Mouse (Mus musculus) splenic B cell, adult 2 months (primary cell): ENCODE results near the gene Dtd2.

Experiments
- DNase-seq: peaks from one replicate; pipeline ENCODE4 v3.0.0-alpha.2; 2011; ENCODE audit warnings: low read depth, low spot score
- H3K27me3 ChIP-seq: 2 replicates; pipeline ENCODE4 v1.6.1; 2012; ENCODE audit warnings: mild to moderate bottlenecking, low read length, moderate library complexity, mixed read lengths; ENCODE audit not compliant: control insufficient read depth, poor library complexity, insufficient read depth, severe bottlenecking
- H3K36me3 ChIP-seq: 2 replicates; pipeline ENCODE4 v1.6.1; 2012; ENCODE audit warnings: mild to moderate bottlenecking, low read length, moderate library complexity, mixed read lengths; ENCODE audit not compliant: control insufficient read depth, poor library complexity, insufficient read depth, severe bottlenecking

The Dtd2 gene

GRCm38 (mm10) chr12:52005877-52006632 lies at the start of gene Dtd2:
Dtd2 (minus strand) TSS chr12:52006501.
- Histone ChIP-seq H3K27me3 (no peaks in the 10 kb centered on the region), H3K36me3 (peaks cover 1% of the 10 kb centered on the region; the same call in 1 of the 2 replicates)
- peak; percentile 94 for DNase-seq

GRCm38 (mm10) chr12:52049324-52049723 lies 43.0 kb upstream of the Dtd2 start:
- Histone ChIP-seq H3K27me3 (no peaks in the 10 kb centered on the region), H3K36me3 (no peaks in the 10 kb centered on the region)
- DNase-seq, result peak; percentile 7

- no peaks in the 10 kb centered on the region for H3K27me3 ChIP-seq
- no peak for DNase-seq
- H3K36me3 ChIP-seq, result no peaks in the 10 kb centered on the region
Measured at GRCm38 (mm10) chr12:52046371-52046770, 40.1 kb upstream of the Dtd2 start.

DNA sequence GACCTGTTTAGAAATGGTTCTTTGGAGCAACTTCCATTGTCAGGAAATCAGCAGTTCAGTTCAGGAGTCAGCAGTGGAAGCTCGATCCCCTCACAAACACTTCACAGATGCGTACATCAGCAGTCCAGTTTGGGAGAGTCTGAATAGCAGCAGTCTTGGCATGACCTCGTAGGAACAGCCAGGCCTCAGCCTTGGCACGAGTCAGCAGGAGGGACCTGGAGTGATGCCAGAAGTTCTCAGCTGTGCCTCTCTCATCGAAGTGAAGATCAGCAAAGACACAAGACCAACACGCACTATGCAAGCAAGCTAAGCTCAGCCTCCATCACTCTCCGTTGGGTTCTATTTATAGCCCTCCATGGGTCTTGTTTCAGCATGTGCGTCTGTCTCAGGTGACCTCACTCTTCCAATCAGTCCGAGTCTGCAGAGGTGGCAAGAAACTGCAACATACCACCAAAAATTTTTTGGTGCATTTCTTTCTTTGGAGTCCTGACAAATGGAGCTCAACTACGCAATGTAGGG lies 36.6 kb upstream of the Dtd2 start:
- no peaks in the 10 kb centered on the region for H3K36me3 ChIP-seq
- no peaks in the 10 kb centered on the region for H3K27me3 ChIP-seq
- DNase-seq, result no peak

GRCm38 (mm10) chr12:52038352-52038751 lies 32.1 kb upstream of the Dtd2 start:
- H3K27me3 ChIP-seq, result no peaks in the 10 kb centered on the region
- no peaks in the 10 kb centered on the region for H3K36me3 ChIP-seq
- DNase-seq, result peak; percentile 15

DNA sequence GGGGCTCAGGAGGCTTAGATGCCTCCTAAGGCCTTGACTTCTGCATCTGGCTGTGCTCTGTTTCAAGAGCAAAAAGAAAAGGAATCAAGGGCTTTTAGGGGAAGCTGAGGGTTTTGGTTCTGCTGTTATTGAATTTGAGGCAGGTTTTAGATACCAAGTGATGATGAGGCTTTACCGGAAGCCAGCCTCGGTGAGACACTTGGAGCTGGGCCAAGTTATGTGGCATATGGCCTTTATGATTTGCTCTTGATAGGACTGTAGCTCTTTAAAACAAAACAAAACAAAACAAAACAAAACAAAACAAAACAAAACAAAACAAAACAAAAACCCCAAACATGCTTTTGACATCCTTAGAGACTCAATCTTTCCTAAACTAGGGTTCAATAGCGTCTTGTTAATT lies 28.7 kb upstream of the Dtd2 start:
- no peaks in the 10 kb centered on the region for H3K36me3 ChIP-seq
- no peak for DNase-seq
- H3K27me3 ChIP-seq, result no peaks in the 10 kb centered on the region

DNA sequence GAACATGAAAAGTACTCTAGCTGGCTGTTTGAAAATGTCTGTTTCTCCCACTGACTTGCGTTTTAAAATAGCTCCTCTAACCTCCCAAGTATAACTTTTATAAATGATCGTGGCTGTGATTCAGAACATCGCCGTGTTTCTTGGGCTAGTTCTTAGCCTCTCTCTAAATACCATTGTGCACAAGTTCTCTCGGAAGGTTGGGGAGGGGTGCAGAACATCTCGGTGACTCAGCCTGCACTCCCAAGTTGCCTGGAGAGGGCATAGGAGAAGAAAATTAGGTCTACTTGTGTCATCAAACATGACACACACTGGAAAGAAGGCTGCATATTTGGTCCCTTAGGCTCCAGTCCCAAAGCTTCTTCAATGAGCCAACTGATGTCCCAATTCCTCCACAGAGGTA lies 26.0 kb upstream of the Dtd2 start:
- H3K27me3 ChIP-seq, result no peaks in the 10 kb centered on the region
- DNase-seq, result no peak
- H3K36me3 ChIP-seq, result no peaks in the 10 kb centered on the region

DNA sequence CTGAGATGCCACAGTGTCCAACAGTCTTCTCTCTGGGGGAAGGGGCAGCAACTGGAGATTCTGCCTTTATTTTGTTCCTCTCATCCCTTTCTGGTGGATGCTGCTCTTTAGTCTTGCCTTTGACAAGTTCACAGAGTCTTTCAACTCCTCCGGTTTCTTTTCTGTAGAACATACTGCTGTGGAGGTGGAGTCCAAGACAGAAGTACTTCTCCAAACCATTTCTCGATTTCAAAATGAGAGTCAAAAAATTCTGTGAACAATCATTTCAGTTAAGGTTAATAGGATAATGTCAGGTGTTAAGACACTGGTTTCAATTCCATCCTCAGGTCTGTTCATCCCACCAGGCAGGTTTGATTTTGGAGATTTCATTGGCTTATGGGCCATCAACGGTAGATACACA lies 21.7 kb upstream of the Dtd2 start, which contains the start of gene Gpr33:
TSS of gene Gpr33 (minus strand) at position 101 of the 400 bp plus-strand sequence.
- no peaks in the 10 kb centered on the region for H3K36me3 ChIP-seq
- H3K27me3 ChIP-seq, result no peaks in the 10 kb centered on the region
- DNase-seq, result no peak

DNA sequence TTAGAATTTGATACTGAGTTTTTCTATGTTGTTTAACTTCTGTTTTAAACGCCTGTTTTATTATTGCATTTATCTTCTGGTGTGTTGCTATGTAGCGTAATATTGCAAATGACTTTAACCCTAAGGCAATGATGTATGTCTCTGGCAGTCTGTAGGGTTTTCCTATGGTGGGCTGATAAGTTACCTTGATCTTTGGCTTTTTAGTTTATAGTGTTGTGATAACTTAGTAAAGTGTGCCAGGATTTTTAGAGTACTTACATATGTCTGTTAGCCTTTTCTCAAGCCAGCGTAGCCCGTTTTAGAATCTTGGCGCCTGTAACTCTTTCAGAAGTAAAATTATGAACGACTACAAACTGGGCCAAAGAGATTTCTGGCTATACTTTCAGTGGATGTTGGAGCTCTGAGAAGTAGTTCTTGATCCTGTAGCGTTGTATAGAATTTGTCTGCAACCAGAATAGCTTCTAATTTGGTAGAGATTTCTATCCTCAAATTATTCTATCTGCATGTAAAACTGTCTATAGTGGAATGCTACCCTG lies 8.3 kb upstream of the Dtd2 start:
- Histone ChIP-seq H3K27me3 (no peaks in the 10 kb centered on the region), H3K36me3 (no peaks in the 10 kb centered on the region)
- no peak for DNase-seq

DNA sequence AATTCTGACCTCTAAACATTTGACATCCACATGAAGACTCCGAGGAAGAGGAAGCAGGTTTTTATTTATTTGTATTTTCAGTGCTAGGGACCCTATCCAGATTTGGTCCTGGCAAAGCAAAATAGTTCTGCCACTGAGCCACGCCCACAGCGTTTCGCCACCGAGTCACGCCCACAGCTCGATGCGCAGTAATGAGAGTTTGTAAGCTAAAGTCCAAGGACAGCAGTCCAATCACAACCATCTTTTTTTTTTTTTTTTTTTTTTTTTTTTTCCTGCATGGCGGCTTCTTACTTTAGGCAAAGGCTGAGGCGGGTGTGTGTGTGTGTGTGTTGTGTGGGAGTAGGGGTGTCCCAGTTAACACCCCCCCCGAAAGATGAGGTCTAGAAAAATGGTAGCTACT lies 7.7 kb upstream of the Dtd2 start:
- H3K27me3 ChIP-seq, result no peaks in the 10 kb centered on the region
- H3K36me3 ChIP-seq, result no peaks in the 10 kb centered on the region
- no peak for DNase-seq

DNA sequence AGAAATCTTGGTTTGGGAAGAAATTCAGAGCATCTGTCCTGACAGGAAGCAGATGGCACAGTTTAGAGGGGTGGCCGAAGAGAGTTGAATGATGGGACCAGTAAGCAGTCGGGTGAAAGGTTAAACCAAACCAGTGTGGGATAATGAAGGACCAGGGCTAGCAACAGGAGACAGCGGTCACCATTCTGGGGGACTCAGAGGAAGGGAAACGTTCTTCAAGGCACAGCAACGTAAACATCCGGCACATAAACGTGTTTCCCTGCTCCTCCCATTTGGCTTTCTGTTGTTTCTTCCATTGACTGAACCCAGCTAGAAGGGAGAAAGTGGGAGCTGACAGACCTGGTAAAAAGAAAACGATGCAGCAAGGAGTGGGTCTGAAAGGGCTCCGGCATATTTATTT lies 7.0 kb upstream of the Dtd2 start:
- no peaks in the 10 kb centered on the region for H3K27me3 ChIP-seq
- no peak for DNase-seq

GRCm38 (mm10) chr12:52012159-52012558 lies 5.9 kb upstream of the Dtd2 start:
- Histone ChIP-seq H3K27me3 (no peaks in the 10 kb centered on the region), H3K36me3 (no peaks in the 10 kb centered on the region)
- DNase-seq, result no peak

More for the DNA sequence above, 7.0 kb upstream of the Dtd2 start:
- H3K36me3 ChIP-seq, result no peaks in the 10 kb centered on the region

DNA sequence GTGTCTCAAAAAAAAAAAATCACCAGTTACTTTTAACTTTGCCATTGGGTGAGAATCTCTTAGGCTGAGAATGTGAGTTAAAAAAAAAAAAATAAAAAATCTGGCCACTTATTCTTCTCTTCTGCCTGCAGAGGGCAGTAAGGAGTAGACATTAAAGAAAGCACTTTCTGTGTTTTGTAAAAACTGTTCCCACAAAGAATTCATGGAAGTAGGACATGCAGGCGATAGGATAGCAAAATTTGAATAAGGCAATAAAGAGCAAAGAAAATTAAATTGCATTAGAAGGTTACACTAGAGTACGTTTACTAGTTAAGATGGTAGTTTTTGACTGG lies 4.3 kb upstream of the Dtd2 start:
- Histone ChIP-seq H3K36me3 (no peaks in the 10 kb centered on the region), H3K27me3 (no peaks in the 10 kb centered on the region)
- DNase-seq, result peak; percentile 61

- Histone ChIP-seq H3K27me3 (no peaks in the 10 kb centered on the region), H3K36me3 (no peaks in the 10 kb centered on the region)
- DNase-seq, result no peak
Measured at GRCm38 (mm10) chr12:52009928-52010629, 3.8 kb upstream of the Dtd2 start.

DNA sequence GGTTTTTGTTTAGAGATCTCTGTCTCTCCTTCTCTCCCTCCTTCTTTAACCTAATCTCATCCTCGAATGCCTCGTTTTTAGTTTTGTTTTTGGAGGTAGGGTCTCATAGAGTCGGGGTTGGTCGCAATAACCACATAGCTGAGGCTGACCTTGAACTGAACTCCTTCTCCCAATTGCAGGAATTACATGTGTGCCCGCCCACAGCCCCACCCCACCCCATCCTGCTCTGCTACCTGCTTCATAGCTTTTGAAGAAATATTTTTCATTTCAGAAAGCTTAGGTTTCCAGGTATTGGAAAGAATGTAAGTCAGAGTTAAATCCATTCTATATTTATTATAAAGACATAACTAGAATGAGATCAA lies 313 bp upstream of the Dtd2 start:
- no peaks in the 10 kb centered on the region for H3K27me3 ChIP-seq
- no peak for DNase-seq
- peaks cover 1% of the 10 kb centered on the region; the same call in 1 of the 2 replicates for H3K36me3 ChIP-seq
